Mouse (Mus musculus): ENCODE measurements around the gene Gpr85. TPM values are rescaled to one million over a fixed set of nuclear protein-coding genes. Genes with fewer than 3 reads are reported as not detected.
"Not testable (repeated sequence)": the region's sequence is repeated elsewhere in the genome, so short reads cannot be mapped to it uniquely, and the experiment has no call there.

Gene Gpr85
- polyA plus RNA-seq, 1 experiment: 24.5 TPM

- H3K4me3 ChIP-seq (ENCODE audit: insufficient read depth, low read length): no peak overlapping the region
- no peak for TF ChIP-seq CTCF (IDR thresholded peaks at IDR 0.05; ENCODE audit: extremely low read depth, insufficient read depth, low read length)
- no peak for TF ChIP-seq POLR2A (IDR thresholded peaks at IDR 0.05; ENCODE audit: extremely low read depth, insufficient read depth, low read length)
- no peak overlapping the region for H3K27ac ChIP-seq (ENCODE audit: insufficient read depth, low read length)
- no peaks in the 10 kb centered on the region for H3K4me1 ChIP-seq (ENCODE audit: control insufficient read depth, insufficient read depth, low read length)
Measured at GRCm38 (mm10) chr6:13859877-13860585, 20.3 kb upstream of the Gpr85 start.

- no peak for TF ChIP-seq CTCF (IDR thresholded peaks at IDR 0.05; ENCODE audit: extremely low read depth, insufficient read depth, low read length)
- Histone ChIP-seq H3K4me1 (ENCODE audit: control insufficient read depth, insufficient read depth, low read length) (no peaks in the 10 kb centered on the region), H3K27ac (ENCODE audit: insufficient read depth, low read length) (no peak overlapping the region), H3K4me3 (ENCODE audit: insufficient read depth, low read length) (no peak overlapping the region)
Measured at GRCm38 (mm10) chr6:13854230-13854629, 14.5 kb upstream of the Gpr85 start.

GRCm38 (mm10) chr6:13853244-13853643 is 13.5 kb upstream of the Gpr85 start:
- Histone ChIP-seq H3K27ac (ENCODE audit: insufficient read depth, low read length) (no peak overlapping the region), H3K4me3 (ENCODE audit: insufficient read depth, low read length) (no peak overlapping the region), H3K4me1 (ENCODE audit: control insufficient read depth, insufficient read depth, low read length) (no peaks in the 10 kb centered on the region)
- TF ChIP-seq POLR2A (IDR thresholded peaks at IDR 0.05; ENCODE audit: extremely low read depth, insufficient read depth, low read length) (no peak), CTCF (IDR thresholded peaks at IDR 0.05; ENCODE audit: extremely low read depth, insufficient read depth, low read length) (no peak)

- H3K4me3 ChIP-seq (ENCODE audit: insufficient read depth, low read length); H3K27ac ChIP-seq (ENCODE audit: insufficient read depth, low read length); H3K4me1 ChIP-seq (ENCODE audit: control insufficient read depth, insufficient read depth, low read length): not testable (repeated sequence)
Measured at GRCm38 (mm10) chr6:13846031-13846430, 6.3 kb upstream of the Gpr85 start.

GRCm38 (mm10) chr6:13838677-13839344 is 931 bp downstream of the Gpr85 start:
- Histone ChIP-seq H3K4me3 (ENCODE audit: insufficient read depth, low read length) (peak overlapping the region; percentile 80), H3K4me1 (ENCODE audit: control insufficient read depth, insufficient read depth, low read length) (no peaks in the 10 kb centered on the region; the same call in 1 of the 2 replicates), H3K27ac (ENCODE audit: insufficient read depth, low read length) (peak overlapping the region; percentile 99)
- TF ChIP-seq POLR2A (IDR thresholded peaks at IDR 0.05; ENCODE audit: extremely low read depth, insufficient read depth, low read length) (peak; percentile 61), CTCF (IDR thresholded peaks at IDR 0.05; ENCODE audit: extremely low read depth, insufficient read depth, low read length) (no peak)

- Histone ChIP-seq H3K4me1 (ENCODE audit: control insufficient read depth, insufficient read depth, low read length) (no peaks in the 10 kb centered on the region; the same call in 1 of the 2 replicates), H3K27ac (ENCODE audit: insufficient read depth, low read length) (peak overlapping the region; percentile 99), H3K4me3 (ENCODE audit: insufficient read depth, low read length) (peak overlapping the region; percentile 80)
- TF ChIP-seq CTCF (IDR thresholded peaks at IDR 0.05; ENCODE audit: extremely low read depth, insufficient read depth, low read length) (no peak), POLR2A (IDR thresholded peaks at IDR 0.05; ENCODE audit: extremely low read depth, insufficient read depth, low read length) (no peak)
Measured at GRCm38 (mm10) chr6:13837916-13838676, 1.6 kb downstream of the Gpr85 start.

- H3K4me3 ChIP-seq (ENCODE audit: insufficient read depth, low read length): peak overlapping the region; percentile 80
- H3K4me1 ChIP-seq (ENCODE audit: control insufficient read depth, insufficient read depth, low read length): no peaks in the 10 kb centered on the region; the same call in 1 of the 2 replicates
- no peak for TF ChIP-seq CTCF (IDR thresholded peaks at IDR 0.05; ENCODE audit: extremely low read depth, insufficient read depth, low read length)
- TF ChIP-seq POLR2A (IDR thresholded peaks at IDR 0.05; ENCODE audit: extremely low read depth, insufficient read depth, low read length): 0 out of 2 replicates have a peak, but pooled peaks have one; percentile 27
- H3K27ac ChIP-seq (ENCODE audit: insufficient read depth, low read length): peak overlapping the region; percentile 43
Measured at GRCm38 (mm10) chr6:13836967-13837570, 2.7 kb downstream of the Gpr85 start.

- TF ChIP-seq CTCF (IDR thresholded peaks at IDR 0.05; ENCODE audit: extremely low read depth, insufficient read depth, low read length): no peak
- 0 out of 2 replicates have a peak, but pooled peaks have one; percentile 20 for TF ChIP-seq POLR2A (IDR thresholded peaks at IDR 0.05; ENCODE audit: extremely low read depth, insufficient read depth, low read length)
Measured at GRCm38 (mm10) chr6:13835720-13836665, 3.7 kb downstream of the Gpr85 start.

More at GRCm38 (mm10) chr6:13835720-13836665, 3.7 kb downstream of the Gpr85 start:
- H3K4me1 ChIP-seq (ENCODE audit: control insufficient read depth, insufficient read depth, low read length): no peaks in the 10 kb centered on the region; the same call in 1 of the 2 replicates
- H3K27ac ChIP-seq (ENCODE audit: insufficient read depth, low read length): peak overlapping the region; percentile 43
- peak overlapping the region; percentile 80 for H3K4me3 ChIP-seq (ENCODE audit: insufficient read depth, low read length)
